Mouse (Mus musculus) small intestine, adult 2 months (tissue): ENCODE data around the gene Etv4. TPM values are rescaled to one million over a fixed set of nuclear protein-coding genes. Genes with fewer than 3 reads are reported as not detected.
A peak's percentile ranks its signal among the peaks of the same experiment; 100 is the strongest.

ENCODE experiments used
- H3K27ac ChIP-seq: fragments of 200-500 bp; 2 replicates; pipeline ENCODE4 v1.5.1; 2012; ENCODE audit warnings: low read depth, low read length, control low read depth, inconsistent platforms; ENCODE audit not compliant: insufficient read depth
- H3K27me3 ChIP-seq: fragments of 200-500 bp; 2 replicates; pipeline ENCODE4 v1.6.1; 2012; ENCODE audit warnings: mild to moderate bottlenecking, moderate library complexity, low read length, inconsistent platforms; ENCODE audit not compliant: control insufficient read depth, insufficient read depth
- H3K36me3 ChIP-seq: fragments of 200-500 bp; 2 replicates; pipeline ENCODE4 v1.6.1; 2012; ENCODE audit warnings: mild to moderate bottlenecking, low read length, control low read depth, inconsistent platforms; ENCODE audit not compliant: control insufficient read depth, insufficient read depth
- H3K4me1 ChIP-seq: fragments of 200-500 bp; 2 replicates; pipeline ENCODE4 v1.6.1; 2012; ENCODE audit warnings: low read length, inconsistent platforms, mixed read lengths; ENCODE audit not compliant: control insufficient read depth, insufficient read depth, insufficient read length
- H3K4me3 ChIP-seq: fragments of 200-500 bp; 2 replicates; pipeline ENCODE4 v1.5.1; 2012; ENCODE audit warnings: low read depth, mild to moderate bottlenecking, control low read depth, inconsistent platforms, low read length, moderate library complexity
- CTCF ChIP-seq: fragments of 200-500 bp; IDR thresholded peaks from 2 replicates; pipeline ENCODE4 v1.5.1; 2012; ENCODE audit warnings: low read depth, mild to moderate bottlenecking, control low read depth, inconsistent platforms, low read length, moderate library complexity, mixed read lengths; ENCODE audit not compliant: insufficient replicate concordance, insufficient read length; ENCODE audit errors: extremely low read depth
- POLR2A ChIP-seq: fragments of 200-500 bp; IDR thresholded peaks from 2 replicates; pipeline ENCODE4 v1.6.1; 2012; ENCODE audit warnings: low read depth, mild to moderate bottlenecking, control low read depth, inconsistent platforms, low read length, moderate library complexity
- WGBS: fragments of 180-500 bp; shearing (Covaris S2); methylation state at CpG from one replicate; pipeline ENCODE4 v1.1.7; 2018; 5-methylcytosine and 5-hydroxymethylcytosine counted together
- polyA plus RNA-seq: library from polyadenylated mRNA; depleted of rRNA; stranded (reverse); fragments of >200 nt; gene quantifications from 2 replicates; pipeline ENCODE4 v1.2.3, GENCODE M21; 2012

Gene Etv4
- polyA plus RNA-seq, 1 experiment = 0.95 TPM

DNA sequence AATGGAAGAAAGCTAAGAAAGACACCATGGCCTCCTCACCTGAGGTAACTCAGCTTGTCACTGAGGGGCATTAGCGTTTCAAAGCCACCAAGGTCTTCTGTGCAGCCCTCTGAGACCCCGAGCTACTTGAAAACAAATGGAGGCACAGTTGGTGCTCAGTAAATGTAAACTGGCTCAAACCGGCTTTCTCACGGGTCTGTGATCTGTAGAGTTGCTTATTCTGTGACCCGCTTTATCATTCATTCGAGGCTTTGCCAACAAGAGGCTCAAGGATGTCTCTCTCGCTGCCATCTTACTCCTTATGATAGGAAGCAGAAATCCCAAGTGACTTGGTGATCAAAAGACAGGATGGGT, 658 bp upstream of the Etv4 start:
- no peak for TF ChIP-seq CTCF
- TF ChIP-seq POLR2A = no peak
- Histone ChIP-seq H3K36me3 (no peaks in the 10 kb centered on the region), H3K27me3 (peaks cover 26% of the 10 kb centered on the region), H3K27ac (no peak overlapping the region), H3K4me3 (peak overlapping the region; percentile 64; the same call in 1 of the 2 replicates), H3K4me1 (peaks cover 8% of the 10 kb centered on the region)
- 15% methylated on average over 7 of the region's 7 CpGs for whole genome bisulfite sequencing

- Histone ChIP-seq H3K27ac (no peak overlapping the region), H3K27me3 (peaks cover 23% of the 10 kb centered on the region), H3K36me3 (no peaks in the 10 kb centered on the region), H3K4me3 (peak overlapping the region; percentile 64), H3K4me1 (peaks cover 8% of the 10 kb centered on the region)
- TF ChIP-seq CTCF = no peak
- no peak for TF ChIP-seq POLR2A
- WGBS = under 1% methylated on average over 67 of the region's 67 CpGs
These were observed 556 bp downstream of the Etv4 start for GRCm38 (mm10) chr11:101784488-101785142.

DNA sequence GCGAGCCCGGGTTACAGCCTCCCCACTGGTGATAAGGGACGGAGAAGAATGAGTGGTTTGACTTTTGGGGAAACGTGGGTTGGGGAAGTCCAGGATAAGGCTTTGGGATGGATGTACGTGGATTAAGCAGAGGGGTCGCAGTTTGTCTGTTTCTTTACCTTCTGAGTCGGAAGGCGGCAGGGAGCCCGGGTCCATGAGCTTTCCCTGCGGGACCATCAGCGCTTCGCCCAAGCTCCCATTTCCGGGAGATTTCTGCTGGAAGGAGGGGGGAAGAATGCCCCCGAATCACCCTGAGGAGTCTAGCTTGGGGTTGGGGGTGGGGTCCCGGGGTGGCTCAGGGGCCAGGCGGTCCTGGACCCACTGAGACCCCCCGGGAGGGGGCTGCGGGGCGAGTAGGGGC, 1.1 kb downstream of the Etv4 start:
- Histone ChIP-seq H3K27me3 (peaks cover 23% of the 10 kb centered on the region), H3K27ac (no peak overlapping the region), H3K36me3 (no peaks in the 10 kb centered on the region), H3K4me1 (peaks cover 8% of the 10 kb centered on the region), H3K4me3 (peak overlapping the region; percentile 28; the same call in 1 of the 2 replicates)
- no peak for TF ChIP-seq CTCF
- no peak for TF ChIP-seq POLR2A
- WGBS = 3% methylated on average over 19 of the region's 19 CpGs

DNA sequence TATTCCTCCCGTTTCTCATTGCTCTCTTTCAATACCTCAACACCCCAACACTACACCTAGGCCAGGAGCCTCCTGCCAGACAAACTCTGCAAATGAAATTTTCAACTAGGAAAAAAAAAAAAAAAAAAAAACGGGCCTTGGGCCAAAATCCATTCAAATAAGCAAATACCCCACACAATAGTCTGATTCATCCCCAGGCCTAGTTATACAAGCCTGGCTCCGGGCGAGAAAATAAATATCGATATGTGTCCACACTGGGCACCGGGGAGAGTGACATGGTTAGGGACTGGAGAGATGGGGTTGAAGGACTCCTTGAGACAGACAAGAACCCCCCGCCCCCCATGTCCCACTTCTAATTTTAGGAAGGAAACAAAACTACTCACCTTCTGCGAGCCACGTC, 1.6 kb downstream of the Etv4 start:
- Histone ChIP-seq H3K36me3 (no peaks in the 10 kb centered on the region), H3K4me1 (peaks cover 8% of the 10 kb centered on the region), H3K4me3 (no peak overlapping the region), H3K27ac (no peak overlapping the region), H3K27me3 (peaks cover 23% of the 10 kb centered on the region)
- TF ChIP-seq CTCF = no peak
- TF ChIP-seq POLR2A = no peak
- 12% methylated on average over 9 of the region's 9 CpGs for WGBS

DNA sequence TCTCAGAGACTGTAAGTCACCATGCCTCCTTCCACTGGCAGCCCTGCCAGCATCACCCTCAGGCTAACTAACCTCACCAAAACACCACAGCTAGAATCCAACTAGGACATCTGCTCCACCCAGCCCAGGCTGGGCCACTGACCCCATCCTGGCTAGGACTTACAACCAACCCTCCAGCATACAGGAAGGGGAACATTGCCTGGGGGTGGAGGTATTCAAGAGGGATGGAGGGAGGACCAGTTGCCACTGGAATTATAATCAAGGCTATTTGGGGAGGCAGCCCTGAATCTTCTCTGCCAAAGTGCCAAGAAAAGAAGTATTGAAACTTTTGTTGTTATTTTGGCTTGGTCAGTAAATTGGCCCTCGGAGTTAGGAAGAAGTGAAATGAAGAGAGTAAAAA, 2.0 kb downstream of the Etv4 start:
- no peak overlapping the region for H3K27ac ChIP-seq
- peaks cover 8% of the 10 kb centered on the region for H3K4me1 ChIP-seq
- no peak overlapping the region for H3K4me3 ChIP-seq
- TF ChIP-seq CTCF (no peak), POLR2A (no peak)
- peaks cover 23% of the 10 kb centered on the region for H3K27me3 ChIP-seq
- 83% methylated on average over 1 of the region's 1 CpGs for WGBS
- H3K36me3 ChIP-seq = no peaks in the 10 kb centered on the region

GRCm38 (mm10) chr11:101776846-101777245, 8.3 kb downstream of the Etv4 start:
- no peak overlapping the region for H3K27ac ChIP-seq
- H3K4me3 ChIP-seq = no peak overlapping the region
- no peak for TF ChIP-seq CTCF
- TF ChIP-seq POLR2A = no peak
- WGBS = 75% methylated on average over 4 of the region's 4 CpGs
- H3K4me1 ChIP-seq = no peaks in the 10 kb centered on the region
- no peaks in the 10 kb centered on the region for H3K36me3 ChIP-seq
- no peaks in the 10 kb centered on the region for H3K27me3 ChIP-seq

DNA sequence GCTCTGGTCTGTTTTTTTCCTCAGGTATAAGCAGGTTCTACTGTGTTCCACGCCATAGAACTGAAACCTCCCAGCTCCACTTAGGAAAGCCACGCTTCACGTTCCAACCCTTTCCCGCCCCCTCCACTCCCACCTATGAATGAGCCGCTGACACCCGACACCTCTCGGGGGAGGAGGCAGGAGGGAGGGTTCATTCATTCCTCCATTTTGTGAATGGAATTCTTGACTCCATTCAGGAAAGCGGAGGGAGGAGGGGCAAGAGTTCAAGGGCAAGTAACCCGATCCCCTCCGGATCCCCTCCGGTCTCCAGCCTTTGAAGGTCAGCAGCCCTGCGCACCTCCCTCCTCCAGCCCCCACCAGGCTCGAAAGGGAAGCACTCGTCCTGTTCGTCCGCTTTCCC, 12.7 kb downstream of the Etv4 start:
- Histone ChIP-seq H3K27me3 (no peaks in the 10 kb centered on the region), H3K36me3 (peaks cover 16% of the 10 kb centered on the region), H3K4me3 (peak overlapping the region; percentile 49), H3K4me1 (no peaks in the 10 kb centered on the region), H3K27ac (no peak overlapping the region)
- WGBS = 2% methylated on average over 16 of the region's 16 CpGs
- TF ChIP-seq POLR2A = no peak
- TF ChIP-seq CTCF = no peak

DNA sequence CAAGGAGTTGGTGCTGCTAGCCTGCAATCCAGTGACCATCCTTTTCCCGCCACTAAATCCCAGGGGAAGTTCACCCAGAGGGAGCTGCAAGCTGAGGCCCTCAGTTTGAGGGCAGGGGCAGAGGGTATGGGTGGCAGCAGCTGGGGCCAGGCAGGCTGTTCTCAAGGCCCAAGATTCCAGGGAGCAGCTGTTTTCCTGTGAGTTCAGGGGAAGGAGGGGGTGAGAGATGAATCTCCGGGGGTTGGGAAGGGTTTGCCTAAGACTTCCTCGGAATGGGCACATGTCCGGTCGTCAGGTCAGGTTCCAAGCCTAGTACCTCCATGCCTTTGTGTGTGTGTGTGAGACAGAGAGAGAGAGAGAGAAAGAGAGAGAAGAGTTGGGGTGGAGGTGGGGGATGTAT, 13.1 kb downstream of the Etv4 start:
- Histone ChIP-seq H3K4me3 (no peak overlapping the region), H3K4me1 (no peaks in the 10 kb centered on the region), H3K27ac (no peak overlapping the region), H3K27me3 (no peaks in the 10 kb centered on the region), H3K36me3 (peaks cover 20% of the 10 kb centered on the region)
- no peak for TF ChIP-seq CTCF
- TF ChIP-seq POLR2A = no peak
- WGBS = 18% methylated on average over 5 of the region's 5 CpGs
